Mouse (Mus musculus) liver (tissue): ENCODE data around the gene Adarb2.

Experiments
- DNase-seq: peaks from one replicate; pipeline ENCODE4 v3.0.0-alpha.2; 2020; ENCODE audit warnings: mixed read lengths

The Adarb2 gene

DNA sequence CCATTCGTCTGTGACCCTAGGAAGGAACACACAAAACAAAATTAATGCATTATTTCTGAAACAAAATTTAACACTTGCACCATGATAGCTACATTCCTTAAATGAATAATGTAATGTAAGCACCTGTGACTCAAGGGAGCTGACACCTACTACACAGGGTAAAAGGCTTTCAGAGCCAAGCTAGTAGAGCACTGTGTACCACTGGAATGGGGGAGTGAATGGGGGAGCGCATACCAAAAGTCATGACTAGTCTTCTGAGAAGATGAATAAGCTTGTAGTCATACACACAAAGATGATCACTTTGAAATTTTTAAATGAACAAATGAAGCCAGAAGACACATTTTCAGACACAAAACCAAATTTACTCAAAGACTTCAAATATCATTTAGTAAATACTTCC is 603.3 kb downstream of the Adarb2 start:
- no peak for DNase-seq
